Mouse (Mus musculus): ENCODE measurements around the gene Hnrnpr.

GRCm38 (mm10) chr4:136401806-136402205 lies 91.1 kb downstream of the Hnrnpr start:
- TF ChIP-seq EP300 (IDR thresholded peaks at IDR 0.05; ENCODE audit: low read depth) (no peak), CTCF (IDR thresholded peaks at IDR 0.05; ENCODE audit: low read depth) (no peak)

All from liver, embryonic 14.5 days (tissue).